Mouse (Mus musculus) CH12.LX (cell line): ENCODE measurements around the gene Ing4. TPM values are rescaled to one million over a fixed set of nuclear protein-coding genes. Genes with fewer than 3 reads are reported as not detected.
"Not testable (repeated sequence)": the region's sequence is repeated elsewhere in the genome, so short reads cannot be mapped to it uniquely, and the experiment has no call there.

Source experiments
- DNase-seq: peaks from one replicate; pipeline ENCODE4 v3.0.0-alpha.2; 2013; ENCODE audit errors: extremely low read depth
- H3K27ac ChIP-seq: 2 replicates; pipeline ENCODE4 v1.5.1; 2012; ENCODE audit warnings: low read depth, mild to moderate bottlenecking, control low read depth, moderate library complexity; ENCODE audit not compliant: insufficient read depth
- H3K27me3 ChIP-seq: replicated peaks from 2 replicates; pipeline ENCODE3; 2012; ENCODE audit warnings: inconsistent platforms
- H3K36me3 ChIP-seq, 2 experiments: replicated peaks in 1 of 2; 2 replicates each; pipeline versions ENCODE3 to v1.6.1; 2012; ENCODE audit warnings: inconsistent platforms in 1 of 2, low read length in 1 of 2, mild to moderate bottlenecking in 1 of 2, mixed read lengths in 1 of 2, moderate library complexity in 1 of 2; ENCODE audit not compliant: control insufficient read depth in 1 of 2, insufficient read depth in 1 of 2
- H3K4me1 ChIP-seq, 2 experiments: 2 replicates each; pipeline ENCODE4 v1.6.1; 2012; ENCODE audit warnings: inconsistent platforms in 1 of 2, moderate library complexity in 1 of 2; ENCODE audit not compliant: insufficient read depth in 2 of 2, control insufficient read depth in 1 of 2
- H3K4me2 ChIP-seq: 2 replicates; pipeline ENCODE4 v1.6.1; 2012; ENCODE audit warnings: low read depth, mild to moderate bottlenecking, control low read depth; ENCODE audit not compliant: poor library complexity, insufficient read depth, severe bottlenecking
- H3K4me3 ChIP-seq, 3 experiments: fragments of 150-350 bp in 1 of 3; sonication (generic) in 1 of 3; replicated peaks in 1 of 3; 2 replicates each; pipeline versions ENCODE3 to v1.5.1; 2011 to 2012; ENCODE audit warnings: low read depth in 2 of 3, low read length in 2 of 3, mild to moderate bottlenecking in 2 of 3, moderate library complexity in 2 of 3, control low read depth in 1 of 3, improper control_type of control experiment in 1 of 3, inconsistent platforms in 1 of 3, mixed read lengths in 1 of 3; ENCODE audit not compliant: poor library complexity in 1 of 3
- H3K79me2 ChIP-seq: replicated peaks from 2 replicates; pipeline ENCODE4 v1.6.1; 2012; ENCODE audit warnings: mild to moderate bottlenecking, moderate library complexity; ENCODE audit not compliant: control insufficient read depth, poor library complexity, insufficient read depth, severe bottlenecking; ENCODE audit errors: extremely low read depth
- H3K9ac ChIP-seq: 2 replicates; pipeline ENCODE4 v1.6.1; 2012; ENCODE audit warnings: low read depth, mild to moderate bottlenecking, control low read depth, moderate library complexity; ENCODE audit not compliant: insufficient read depth
- H3K9me3 ChIP-seq: replicated peaks from 2 replicates; pipeline ENCODE3; 2012; ENCODE audit warnings: low read length, inconsistent platforms, mixed read lengths
- CTCF ChIP-seq, 2 experiments: IDR thresholded peaks in 1 of 2; conservative IDR thresholded peaks in 1 of 2; 2 replicates each; pipeline ENCODE4 v1.5.1; 2011 to 2012; ENCODE audit warnings: low read depth in 2 of 2, low read length in 2 of 2, improper control_type of control experiment in 1 of 2, inconsistent platforms in 1 of 2, mild to moderate bottlenecking in 1 of 2, moderate library complexity in 1 of 2
- E2F4 ChIP-seq: IDR thresholded peaks from 2 replicates; pipeline ENCODE4 v1.6.1; 2011; ENCODE audit warnings: low read depth, low read length, improper control_type of control experiment; ENCODE audit not compliant: insufficient replicate concordance
- HCFC1 ChIP-seq: IDR thresholded peaks from 2 replicates; pipeline ENCODE4 v1.6.1; 2012; ENCODE audit warnings: low read depth, mild to moderate bottlenecking, inconsistent platforms, low read length, improper control_type of control experiment
- KAT2A ChIP-seq: IDR thresholded peaks from 2 replicates; pipeline ENCODE4 v1.6.1; 2012; ENCODE audit warnings: low read length, improper control_type of control experiment, inconsistent platforms; ENCODE audit not compliant: insufficient replicate concordance
- MAFK ChIP-seq: IDR thresholded peaks from 2 replicates; pipeline ENCODE4 v1.6.1; 2011; ENCODE audit warnings: low read length, improper control_type of control experiment; ENCODE audit not compliant: insufficient replicate concordance
- MAX ChIP-seq: IDR thresholded peaks from 2 replicates; pipeline ENCODE4 v1.6.1; 2011; ENCODE audit warnings: low read length, improper control_type of control experiment
- MEF2A ChIP-seq: IDR thresholded peaks from 2 replicates; pipeline ENCODE4 v1.6.1; 2014; ENCODE audit warnings: low read depth, mild to moderate bottlenecking, inconsistent platforms, low read length, improper control_type of control experiment, borderline replicate concordance
- NRF1 ChIP-seq: IDR thresholded peaks from 2 replicates; pipeline ENCODE4 v1.6.1; 2014; ENCODE audit warnings: low read depth, mild to moderate bottlenecking, inconsistent platforms, low read length, improper control_type of control experiment, moderate library complexity
- PAX5 ChIP-seq: IDR thresholded peaks from 2 replicates; pipeline ENCODE4 v1.6.1; 2012; ENCODE audit warnings: low read length, inconsistent platforms, mixed read lengths
- SIN3A ChIP-seq: IDR thresholded peaks from 2 replicates; pipeline ENCODE4 v1.6.1; 2012; ENCODE audit warnings: low read length, improper control_type of control experiment, inconsistent platforms
- TBP ChIP-seq: conservative IDR thresholded peaks from 2 replicates; pipeline ENCODE4 v1.6.1; 2011; ENCODE audit warnings: low read depth, low read length, improper control_type of control experiment
- TCF12 ChIP-seq: IDR thresholded peaks from 2 replicates; pipeline ENCODE4 v1.6.1; 2014; ENCODE audit warnings: low read depth, mild to moderate bottlenecking, inconsistent platforms, low read length, improper control_type of control experiment
- UBTF ChIP-seq: IDR thresholded peaks from 2 replicates; pipeline ENCODE4 v1.6.1; 2012; ENCODE audit warnings: low read depth, mild to moderate bottlenecking, inconsistent platforms, low read length, improper control_type of control experiment, moderate library complexity
- ZC3H11A ChIP-seq: IDR thresholded peaks from 2 replicates; pipeline ENCODE4 v1.6.1; 2012; ENCODE audit warnings: low read depth, mild to moderate bottlenecking, inconsistent platforms, low read length, improper control_type of control experiment
- ZKSCAN1 ChIP-seq: IDR thresholded peaks from 2 replicates; pipeline ENCODE4 v1.6.1; 2012; ENCODE audit warnings: low read depth, inconsistent platforms, low read length, improper control_type of control experiment, borderline replicate concordance
- ZNF384 ChIP-seq: IDR thresholded peaks from 2 replicates; pipeline ENCODE4 v1.6.1; 2012; ENCODE audit warnings: low read depth, low read length, improper control_type of control experiment, inconsistent platforms
- dilution Hi-C: fragments of 300-500 bp; cut with MboI; formaldehyde crosslinking; loops from 2 replicates; pipeline ENCODE4 v1.14.3; 2020; ENCODE audit warnings: low sequenced_read_pairs; ENCODE audit not compliant: extremely low pct_unique_long_range_greater_than_20kb, extremely low pct_ligation_motif_present
- in situ Hi-C: fragments of 300-500 bp; cut with MboI; formaldehyde crosslinking; loops from 3 replicates; pipeline ENCODE4 v1.14.3; 2019; ENCODE audit warnings: low sequenced_read_pairs, low pct_ligation_motif_present, low pct_unique_long_range_greater_than_20kb, mixed read lengths
- polyA plus RNA-seq: library from polyadenylated mRNA; unstranded; fragments of >175 nt; gene quantifications from 2 replicates; pipeline ENCODE4 v1.2.1, GENCODE M21; 2012; ENCODE audit warnings: low read depth; ENCODE audit not compliant: insufficient read length
- total RNA-seq, 2 experiments: library from RNA; depleted of rRNA; stranded (reverse); fragments of 300-350 nt in 1 of 2; fragments of >200 nt in 1 of 2; gene quantifications; 2 replicates each; pipeline ENCODE4 v1.2.3; 2012 to 2014

Ing4 gene
- total and polyA plus RNA-seq, 3 experiments = 21.3 to 31.3 (median 27.3) TPM

DNA sequence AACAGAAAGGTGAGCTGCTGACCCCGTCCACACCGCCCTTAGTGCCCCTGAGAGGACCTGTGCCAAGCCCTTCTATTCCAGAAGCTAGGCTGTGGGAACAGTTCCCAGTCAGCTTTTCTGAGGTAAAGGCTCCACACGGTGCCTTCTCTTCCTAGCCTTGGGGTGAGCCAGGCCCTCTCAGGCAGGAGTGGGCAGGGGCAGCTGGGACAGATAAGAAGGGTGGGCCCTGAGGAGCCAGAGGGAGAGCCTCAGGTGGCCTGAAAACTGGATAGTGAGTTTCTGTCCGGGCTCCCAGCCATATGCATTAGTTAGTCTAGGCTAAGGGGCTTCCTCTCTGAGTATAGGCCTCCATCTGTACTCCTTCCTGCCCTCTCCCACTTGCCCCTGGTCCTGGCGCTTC, 23.0 kb downstream of the Ing4 start:
- in situ Hi-C loops = no loop called here
- H3K27me3 ChIP-seq = no peaks in the 10 kb centered on the region

DNA sequence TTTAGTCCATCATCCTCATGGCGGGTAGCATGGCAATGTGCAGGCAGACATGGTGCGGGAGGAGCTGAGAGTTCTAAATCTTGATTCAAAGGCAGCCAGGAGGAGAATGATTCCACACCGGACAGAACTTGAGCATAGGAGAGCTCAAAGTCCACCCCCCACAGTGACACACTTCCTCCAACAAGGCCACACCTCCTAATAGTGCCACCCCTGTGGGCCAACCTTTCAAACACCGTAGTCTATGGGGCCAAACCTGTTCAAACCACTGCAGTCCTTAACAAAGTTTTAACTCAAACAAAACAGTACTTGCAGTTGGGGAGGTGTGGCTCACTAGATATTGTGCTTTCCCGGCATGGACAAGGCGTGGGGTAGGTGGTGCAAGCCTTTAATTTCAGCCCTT, 24.3 kb downstream of the Ing4 start:
- dilution Hi-C loops (no loop called here), in situ Hi-C loops (no loop called here)
- no peaks in the 10 kb centered on the region for H3K27me3 ChIP-seq
- H3K4me1 ChIP-seq = peaks cover 4 to 14% of the 10 kb centered on the region in 2 experiments; a peak in 3 of 4 replicates
- no peaks in the 10 kb centered on the region for H3K79me2 ChIP-seq
- no peaks in the 10 kb centered on the region for H3K36me3 ChIP-seq
- no peak overlapping the region for H3K27ac ChIP-seq
- no peak for DNase-seq
- no peak overlapping the region for H3K4me2 ChIP-seq
- H3K9me3 ChIP-seq = no peaks in the 10 kb centered on the region
- no peak overlapping the region for H3K4me3 ChIP-seq
- H3K9ac ChIP-seq = no peak overlapping the region
- TF ChIP-seq KAT2A (no peak), ZC3H11A (no peak), MAFK (no peak)

More for the DNA sequence above, 23.0 kb downstream of the Ing4 start:
- Histone ChIP-seq H3K4me3 (no peak overlapping the region), H3K9ac (no peak overlapping the region), H3K4me2 (no peak overlapping the region), H3K4me1 (peaks cover 4 to 9% of the 10 kb centered on the region in 2 experiments; a peak in 3 of 4 replicates), H3K9me3 (no peaks in the 10 kb centered on the region), H3K79me2 (no peaks in the 10 kb centered on the region), H3K36me3 (peaks cover 0 to 3% of the 10 kb centered on the region in 2 experiments), H3K27ac (no peak overlapping the region)
- TF ChIP-seq UBTF = no peak
- TF ChIP-seq PAX5 = no peak
- TF ChIP-seq ZNF384 = no peak
- no peak for TF ChIP-seq MAFK
- no peak for TF ChIP-seq SIN3A
- TF ChIP-seq TBP = no peak
- no peak for TF ChIP-seq MEF2A
- TF ChIP-seq MAX = no peak
- TF ChIP-seq NRF1 = no peak
- no peak for TF ChIP-seq E2F4
- no peak for TF ChIP-seq HCFC1
- TF ChIP-seq ZKSCAN1 = no peak
- no peak for TF ChIP-seq TCF12
- dilution Hi-C loops = no loop called here
- DNase-seq = no peak

DNA sequence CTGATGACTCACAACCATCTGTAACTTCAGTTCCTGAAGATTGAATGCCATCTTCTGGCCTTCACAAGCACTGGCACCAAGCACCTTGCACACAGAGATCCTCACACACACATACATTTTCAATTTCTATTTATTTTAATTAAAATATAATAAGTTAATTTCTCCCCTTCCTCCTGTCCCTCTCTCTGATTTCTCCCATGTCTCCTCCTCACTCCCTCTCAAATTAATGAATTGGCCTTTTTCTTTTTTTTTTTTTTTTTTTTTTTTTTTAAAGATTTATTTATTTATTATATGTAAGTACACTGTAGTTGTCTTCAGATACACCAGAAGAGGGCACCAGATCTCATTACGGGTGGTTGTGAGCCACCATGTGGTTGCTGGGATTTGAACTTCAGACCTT, 25.7 kb downstream of the Ing4 start:
- in situ Hi-C loops, H3K36me3 ChIP-seq, H3K9ac ChIP-seq, dilution Hi-C loops, H3K9me3 ChIP-seq, DNase-seq, H3K27me3 ChIP-seq, H3K27ac ChIP-seq, H3K4me3 ChIP-seq, H3K4me2 ChIP-seq, H3K79me2 ChIP-seq: not testable (repeated sequence)
- TF ChIP-seq CTCF (conservative IDR thresholded peaks at IDR 0.05 in 1 of 2, IDR thresholded peaks at IDR 0.05 in 1 of 2; ENCODE audit: low read depth in 2 of 2, low read length in 2 of 2) (peak in 1 of 2 experiments; percentile 6; a peak in 1 of 4 replicates), ZNF384 (peak; percentile 51)
- H3K4me1 ChIP-seq = peaks cover 4 to 19% of the 10 kb centered on the region in 2 experiments; a peak in 3 of 4 replicates
